Mouse (Mus musculus) cerebral cortex, adult 2 months (tissue): ENCODE data around the gene Colgalt1.

Experiments used
- whole genome bisulfite sequencing: fragments of 180-500 bp; shearing (Covaris S2); methylation state at CpG from one replicate; pipeline ENCODE4 v1.1.7; 2018; 5-methylcytosine and 5-hydroxymethylcytosine counted together

Colgalt1 gene

DNA sequence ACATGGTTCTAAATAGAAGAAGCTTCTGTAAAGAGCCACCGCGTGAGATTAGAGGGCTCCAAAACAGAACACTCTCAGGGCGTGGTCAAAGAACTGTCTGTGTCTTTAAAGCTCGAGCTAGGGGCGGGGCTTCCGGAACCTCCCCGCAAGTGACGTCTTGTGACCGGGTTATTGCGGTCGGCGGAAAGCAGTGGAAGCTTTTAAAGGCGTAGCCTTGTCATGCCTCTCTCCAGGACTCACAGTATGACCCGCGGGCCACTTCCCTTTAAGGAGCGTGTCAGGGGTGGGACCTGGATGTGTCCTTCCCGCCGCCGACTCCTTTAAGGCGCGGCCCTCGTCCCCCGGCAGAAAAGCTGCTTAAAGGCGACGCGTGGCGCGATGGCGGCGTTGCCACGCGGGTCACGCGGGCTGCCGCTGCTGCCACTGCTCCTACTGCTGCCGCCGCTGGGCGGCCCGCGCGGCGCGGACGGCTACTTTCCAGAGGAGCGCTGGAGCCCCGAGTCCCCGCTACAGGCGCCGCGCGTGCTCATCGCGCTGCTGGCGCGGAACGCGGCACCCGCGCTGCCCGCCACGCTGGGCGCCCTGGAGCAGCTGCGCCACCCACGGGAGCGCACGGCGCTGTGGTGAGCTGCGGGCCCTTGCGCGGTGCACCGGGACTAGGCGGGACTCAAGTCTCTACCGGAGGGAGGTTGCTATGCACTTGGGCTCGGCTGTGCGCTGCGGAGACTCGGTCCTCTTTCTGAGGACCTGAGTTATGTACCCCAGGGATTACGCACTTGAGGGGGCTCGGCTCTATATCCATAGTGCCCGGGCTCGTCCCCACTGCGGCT is at the start of gene Colgalt1:
Colgalt1 (plus strand) TSS at position 177 of the 830 bp plus-strand sequence.
- WGBS, result under 1% methylated on average over 82 of the region's 82 CpGs

DNA sequence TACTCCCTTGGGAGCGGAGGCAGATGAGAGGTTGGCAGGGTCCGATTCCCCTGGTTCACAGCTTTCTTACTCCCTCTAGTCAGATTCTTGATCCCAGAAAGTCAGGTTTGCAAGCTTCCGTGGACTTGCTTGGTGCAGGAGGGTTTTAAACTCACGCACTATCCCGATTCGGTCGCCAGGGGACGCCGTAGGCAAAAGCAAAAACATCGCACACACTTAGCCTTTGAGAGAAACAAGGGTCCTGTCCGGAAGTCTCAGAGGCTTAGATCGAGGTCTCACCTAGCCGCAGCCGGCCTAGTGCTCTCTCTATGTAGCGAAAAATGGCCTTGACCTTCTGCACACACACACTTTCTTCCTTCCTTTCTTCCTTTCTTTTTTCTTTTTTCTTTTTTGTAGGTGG is 49.4 kb upstream of the Colgalt1 start:
- 15% methylated on average over 15 of the region's 15 CpGs for WGBS

DNA sequence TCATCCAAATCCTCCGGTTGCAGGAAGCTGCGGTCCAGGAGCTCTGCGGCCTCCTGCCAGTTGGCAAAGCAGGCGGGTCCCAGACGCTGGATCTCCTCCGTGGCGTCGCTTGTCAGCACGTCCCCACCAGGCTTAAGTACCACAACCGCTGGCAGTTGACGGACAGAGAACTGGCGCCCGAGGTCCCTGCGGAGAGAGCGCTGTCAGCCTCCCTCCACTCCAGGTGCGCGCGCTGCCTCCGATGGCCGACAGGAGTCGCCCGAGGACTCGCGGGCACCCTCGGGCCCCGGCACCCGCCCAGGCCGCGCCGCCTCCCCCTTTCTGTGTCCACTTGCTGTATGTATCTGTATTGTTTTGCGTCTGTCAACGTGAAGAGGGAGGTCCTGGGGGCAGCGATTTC is 48.0 kb upstream of the Colgalt1 start:
- WGBS, result 1% methylated on average over 33 of the region's 33 CpGs

DNA sequence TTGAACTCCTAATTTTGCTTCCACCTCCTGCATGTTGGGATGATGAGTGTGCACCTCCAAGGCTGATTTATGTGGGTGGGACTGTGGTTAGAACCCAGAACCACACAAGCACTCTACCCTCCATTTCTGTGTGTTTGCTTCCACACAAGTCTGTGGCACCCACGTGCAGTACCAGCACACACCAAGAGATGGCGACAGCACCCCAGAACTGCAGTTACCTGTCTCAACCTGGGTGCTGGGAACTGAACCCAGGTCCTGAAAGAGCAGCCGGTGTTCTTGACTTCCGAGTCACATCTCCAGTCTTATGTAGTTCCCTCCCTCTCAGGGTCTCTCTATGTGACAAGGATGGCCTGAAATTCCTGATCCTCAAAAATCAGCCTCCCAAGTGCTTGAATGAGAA is 46.8 kb upstream of the Colgalt1 start:
- 96% methylated on average over 4 of the region's 4 CpGs for WGBS

DNA sequence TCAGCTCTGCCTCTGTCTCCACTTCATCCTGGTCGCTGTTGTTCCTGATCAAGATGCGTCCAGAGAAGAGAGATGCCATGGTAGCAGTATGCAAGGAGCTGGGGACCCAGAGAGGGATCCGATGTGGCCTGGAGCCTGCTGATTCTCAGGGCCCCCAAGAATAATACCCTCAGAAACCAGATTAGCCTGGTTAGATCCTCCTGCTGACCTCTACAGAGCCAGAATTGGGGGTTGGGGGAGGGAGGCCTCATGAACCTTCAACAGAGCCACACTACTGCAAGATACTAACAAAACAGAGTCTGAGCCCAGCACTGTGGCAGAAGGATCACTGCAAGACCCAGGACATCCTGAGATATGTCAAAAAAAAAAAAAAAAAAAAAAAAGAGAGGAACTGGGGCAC is 44.3 kb upstream of the Colgalt1 start, which contains the start of gene Nxnl1:
Nxnl1 (minus strand) TSS at position 101 of the 400 bp plus-strand sequence.
- WGBS, result 77% methylated on average over 3 of the region's 3 CpGs

DNA sequence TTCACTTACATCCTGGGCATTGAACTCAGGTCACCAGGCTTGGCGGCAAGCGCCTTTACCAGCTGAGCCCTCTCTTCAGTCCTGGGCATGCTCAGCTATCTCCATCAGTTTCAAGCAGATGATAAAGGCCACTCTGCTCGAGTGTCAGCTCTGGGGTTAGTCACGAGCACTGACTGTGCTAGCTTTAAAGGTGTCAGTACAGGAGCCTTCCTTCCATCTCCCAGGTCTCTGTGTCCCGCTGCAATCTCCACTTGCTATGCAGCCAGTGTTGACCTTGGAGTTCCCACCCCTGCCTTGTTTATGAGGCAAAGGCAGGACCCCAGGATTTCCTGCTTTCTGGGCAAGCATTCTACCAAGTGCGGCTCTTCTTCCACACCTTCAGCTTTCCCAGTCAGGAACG is 43.2 kb upstream of the Colgalt1 start:
- 87% methylated on average over 7 of the region's 7 CpGs for WGBS

DNA sequence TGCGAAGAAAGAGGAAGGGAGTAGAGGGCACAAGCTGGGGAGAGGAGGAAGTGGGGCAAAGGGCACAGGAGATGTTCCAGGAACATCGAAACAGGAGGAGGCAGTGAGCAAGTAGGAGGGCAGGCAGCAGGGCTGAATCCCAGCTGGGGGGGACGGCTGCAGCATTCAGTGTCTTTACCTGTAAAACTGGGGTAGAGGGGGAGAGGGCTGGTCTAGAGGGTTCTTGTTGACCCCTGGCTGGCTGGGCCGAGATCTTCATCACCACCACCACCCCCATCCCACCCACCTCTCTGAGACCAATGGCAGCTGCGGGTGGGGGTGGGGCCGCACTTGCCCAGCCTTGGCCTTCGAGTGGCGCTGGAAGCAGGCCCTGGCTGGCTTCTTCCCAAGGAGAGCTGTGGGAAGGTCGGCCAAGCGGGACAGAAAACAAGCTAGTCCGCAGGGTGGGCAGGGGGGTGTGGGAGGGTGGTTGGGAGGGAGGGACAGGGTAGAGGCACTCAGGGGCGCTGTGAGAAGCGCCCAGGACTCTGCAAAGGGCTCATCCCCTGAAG is 42.3 kb upstream of the Colgalt1 start, which contains the start of gene Slc27a1:
Slc27a1 (plus strand) TSS at position 496 of the 551 bp plus-strand sequence.
- 19% methylated on average over 13 of the region's 13 CpGs for WGBS

DNA sequence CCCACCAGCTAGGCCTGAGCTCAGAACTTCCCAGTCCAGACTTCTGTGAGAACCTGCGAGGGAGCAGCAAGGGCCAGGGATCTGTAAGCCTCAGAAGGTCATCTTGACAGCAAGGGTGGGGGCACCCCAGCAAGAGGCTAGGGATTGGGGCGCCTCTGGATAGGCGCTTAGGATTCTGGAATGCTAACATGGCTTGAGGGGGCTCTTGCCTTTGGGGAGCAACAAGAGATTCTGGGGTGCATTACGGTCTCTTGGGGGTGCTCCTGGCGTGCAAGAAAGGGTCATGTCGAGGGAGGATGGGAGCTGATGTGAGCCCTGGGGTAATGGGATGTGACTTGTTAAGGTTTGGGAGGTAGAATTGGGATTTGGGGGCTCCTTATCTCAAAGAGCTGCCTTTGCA is 41.9 kb upstream of the Colgalt1 start:
- WGBS, result 36% methylated on average over 6 of the region's 6 CpGs

DNA sequence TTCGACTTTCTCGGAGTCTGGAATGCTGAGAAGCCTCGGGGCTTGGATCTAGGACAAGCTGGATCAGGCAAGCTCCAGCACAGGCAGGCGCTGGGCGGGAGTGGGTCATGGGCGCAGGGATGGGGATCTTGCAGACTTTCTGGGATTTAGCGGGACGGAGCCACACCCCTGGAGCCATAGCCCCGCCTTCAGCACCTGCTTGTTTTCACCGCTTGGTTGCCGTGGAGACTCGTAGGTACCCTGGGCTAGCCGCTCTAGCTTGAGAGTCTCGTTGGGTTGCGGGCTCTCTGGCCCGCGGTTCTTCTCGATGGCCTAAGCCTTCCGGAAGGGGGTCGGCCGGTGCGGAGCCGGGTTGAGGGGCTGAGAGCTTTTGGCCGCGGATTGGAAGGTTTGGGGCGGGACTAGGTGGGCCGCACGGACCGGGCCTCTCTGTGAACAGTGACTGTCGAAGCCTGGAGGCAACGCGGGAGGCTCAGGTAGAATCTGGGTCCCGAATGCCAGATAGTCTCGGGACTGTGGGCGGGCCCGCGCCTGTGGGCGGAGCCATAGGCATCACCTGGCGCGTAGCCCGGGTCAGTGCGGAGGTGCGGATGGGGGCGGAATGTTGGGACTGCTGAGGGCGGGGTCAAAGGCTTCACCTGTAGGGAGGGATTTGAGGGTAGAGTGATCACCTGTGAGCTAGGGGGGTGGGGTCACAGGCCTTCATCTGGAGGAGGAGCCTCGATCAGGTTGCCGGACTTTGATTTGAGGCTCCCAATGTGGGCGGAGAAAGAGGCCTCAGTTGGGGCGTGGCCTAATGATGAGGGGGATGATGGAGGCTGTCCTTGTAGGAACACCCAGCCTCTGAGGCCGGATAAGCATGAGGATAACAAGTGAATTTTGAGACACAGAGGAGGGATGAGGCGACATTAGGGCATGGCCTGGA is 41.2 kb upstream of the Colgalt1 start:
- WGBS, result under 1% methylated on average over 51 of the region's 51 CpGs

DNA sequence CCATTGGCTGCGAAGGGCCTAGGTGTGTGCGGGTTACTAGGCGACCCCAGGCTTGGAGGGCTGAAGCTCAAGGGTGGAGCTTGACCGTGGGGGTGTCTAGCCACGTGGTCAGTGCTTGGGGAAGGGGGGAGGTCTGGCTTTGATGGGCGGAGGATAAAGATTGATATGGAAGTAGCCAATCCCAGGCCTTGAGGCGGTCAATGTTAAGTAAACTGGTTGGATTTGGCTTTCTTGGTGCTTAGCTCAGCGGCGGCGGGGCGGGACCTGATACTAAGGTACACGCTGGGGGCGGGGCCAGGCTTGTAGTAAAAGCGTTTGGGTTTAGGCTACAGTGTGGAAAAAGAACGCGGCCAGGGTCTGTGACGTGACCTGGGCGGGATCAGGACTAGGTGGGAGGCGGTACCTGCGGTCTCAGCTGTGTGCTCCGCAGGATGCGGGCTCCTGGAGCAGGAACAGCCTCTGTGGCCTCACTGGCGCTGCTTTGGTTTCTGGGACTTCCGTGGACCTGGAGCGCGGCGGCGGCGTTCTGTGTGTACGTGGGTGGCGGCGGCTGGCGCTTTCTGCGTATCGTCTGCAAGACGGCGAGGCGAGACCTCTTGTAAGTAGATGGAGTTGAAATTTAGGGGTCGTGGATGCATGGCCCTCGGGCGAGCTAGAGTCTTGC is 40.4 kb upstream of the Colgalt1 start:
- WGBS, result under 1% methylated on average over 41 of the region's 41 CpGs

DNA sequence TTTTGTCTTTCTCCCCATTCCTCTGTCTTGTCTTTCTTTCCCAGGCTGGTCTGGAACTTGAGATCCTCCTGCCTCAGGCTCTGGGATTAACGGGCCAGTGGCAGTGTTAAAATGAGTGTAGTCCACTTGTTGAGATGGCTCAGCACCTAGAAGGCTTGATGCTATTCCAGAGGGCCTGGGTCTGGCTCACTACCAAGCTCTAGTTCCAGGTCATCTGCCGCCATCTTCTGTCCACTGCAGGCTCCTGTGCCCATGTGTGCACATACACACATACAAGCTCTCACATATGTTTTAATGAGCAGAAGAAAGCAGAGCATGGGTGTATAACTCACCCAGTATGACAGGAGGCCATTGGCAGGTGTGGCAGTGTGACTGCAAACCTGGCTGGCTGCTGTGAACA is 38.7 kb upstream of the Colgalt1 start:
- WGBS, result 80% methylated on average over 2 of the region's 2 CpGs

DNA sequence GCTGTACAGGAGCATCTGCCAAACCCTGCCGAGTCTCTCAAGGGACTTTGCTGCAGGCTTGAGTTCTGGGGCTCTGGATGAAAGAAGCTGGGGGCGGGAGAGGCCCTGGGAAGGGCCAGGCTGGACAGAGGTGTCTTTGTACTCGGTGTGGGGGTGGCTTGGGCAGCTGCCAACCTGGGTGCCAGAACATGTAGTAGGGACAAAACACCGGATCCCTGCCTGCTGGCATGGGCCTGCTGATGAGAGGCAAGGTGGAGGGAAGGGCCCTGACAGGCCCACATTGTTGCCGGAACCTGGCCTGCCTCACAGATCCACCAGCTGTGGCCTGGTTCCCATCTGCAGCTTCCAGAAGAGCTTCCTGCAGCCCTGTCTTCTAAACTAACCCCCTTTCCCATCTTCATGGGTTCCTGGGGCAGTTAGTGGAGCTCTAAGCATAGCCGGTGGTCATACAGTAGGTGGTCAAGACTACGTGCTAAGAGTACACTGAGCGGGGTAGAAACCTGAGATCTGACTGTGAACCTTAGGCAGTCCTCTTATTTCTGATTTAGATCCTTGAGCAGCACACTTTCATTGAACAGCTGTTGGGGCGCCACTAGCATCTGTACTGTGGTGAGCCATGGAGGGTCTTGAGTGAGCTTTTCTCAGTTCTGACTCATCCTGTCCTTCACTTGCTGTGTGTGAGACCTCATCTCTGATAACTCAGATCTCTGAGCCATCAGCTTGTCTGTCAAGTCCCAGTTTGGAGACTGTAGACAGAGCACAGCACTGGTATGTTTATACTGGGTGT is 37.8 kb upstream of the Colgalt1 start:
- WGBS, result 37% methylated on average over 9 of the region's 9 CpGs

DNA sequence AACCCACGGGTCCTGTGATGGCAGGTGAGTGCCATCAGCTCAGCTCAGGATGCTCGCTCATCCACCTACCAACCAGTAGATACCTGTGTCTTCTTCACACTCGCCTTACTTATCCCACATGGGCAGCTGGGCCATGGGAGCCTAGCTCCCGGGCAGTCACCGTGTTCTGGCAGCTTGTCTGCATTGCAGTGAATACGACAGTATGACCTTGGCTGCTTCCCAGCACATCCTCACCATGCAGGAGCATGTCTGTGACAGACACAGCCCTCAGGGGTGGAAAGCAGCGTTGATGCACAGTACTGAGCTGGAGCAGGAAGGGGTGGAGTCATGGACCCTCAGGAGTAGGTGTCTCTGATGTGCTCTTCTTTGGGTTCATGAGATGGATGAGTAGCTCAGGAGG is 36.4 kb upstream of the Colgalt1 start:
- WGBS, result 73% methylated on average over 7 of the region's 7 CpGs

DNA sequence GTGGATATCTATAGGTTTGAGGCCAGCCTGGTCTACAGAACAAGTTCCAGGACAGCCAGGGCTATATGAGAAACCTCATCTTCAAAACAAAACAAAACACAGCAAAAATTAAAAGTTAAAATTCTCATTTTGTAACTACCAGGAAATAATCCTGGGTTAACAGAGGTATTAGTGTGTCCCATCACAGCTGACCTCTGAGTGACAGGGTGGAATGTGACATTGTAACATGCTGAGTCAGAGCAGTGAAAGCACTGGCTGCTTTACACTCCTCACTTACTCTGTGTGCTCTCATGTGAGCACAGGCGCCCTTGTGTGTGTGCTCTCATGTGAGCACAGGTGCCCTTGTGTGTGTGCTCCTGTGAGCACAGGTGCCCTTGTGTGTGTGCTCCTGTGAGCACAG is 35.8 kb upstream of the Colgalt1 start:
- WGBS, result 86% methylated on average over 1 of the region's 1 CpGs

DNA sequence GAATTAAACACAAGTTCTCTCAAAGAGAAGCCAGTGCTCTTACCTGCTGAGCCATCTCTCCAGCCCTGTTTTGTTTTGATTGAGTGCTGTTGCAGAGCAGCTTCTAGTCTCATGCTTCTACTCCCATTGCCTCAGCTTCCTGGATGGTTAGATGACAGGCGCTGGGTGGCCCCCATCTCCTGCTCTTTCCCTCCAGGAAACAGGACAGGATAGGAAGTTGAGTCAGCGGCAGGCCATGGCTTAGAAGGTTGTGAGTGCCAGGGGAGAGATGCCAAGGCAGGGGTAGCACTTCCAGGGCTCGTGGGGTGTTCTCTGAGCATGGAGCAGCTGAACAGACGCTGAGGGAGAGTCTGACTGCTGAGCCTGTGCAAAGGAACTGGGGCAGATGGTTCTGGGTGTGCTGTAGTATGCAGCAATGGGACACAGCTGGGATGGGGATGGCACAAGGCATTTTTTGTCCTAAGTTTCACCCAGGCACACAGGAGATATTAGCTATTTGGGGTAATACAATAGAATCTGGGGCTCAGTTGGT is 32.9 kb upstream of the Colgalt1 start:
- 60% methylated on average over 4 of the region's 4 CpGs for WGBS

DNA sequence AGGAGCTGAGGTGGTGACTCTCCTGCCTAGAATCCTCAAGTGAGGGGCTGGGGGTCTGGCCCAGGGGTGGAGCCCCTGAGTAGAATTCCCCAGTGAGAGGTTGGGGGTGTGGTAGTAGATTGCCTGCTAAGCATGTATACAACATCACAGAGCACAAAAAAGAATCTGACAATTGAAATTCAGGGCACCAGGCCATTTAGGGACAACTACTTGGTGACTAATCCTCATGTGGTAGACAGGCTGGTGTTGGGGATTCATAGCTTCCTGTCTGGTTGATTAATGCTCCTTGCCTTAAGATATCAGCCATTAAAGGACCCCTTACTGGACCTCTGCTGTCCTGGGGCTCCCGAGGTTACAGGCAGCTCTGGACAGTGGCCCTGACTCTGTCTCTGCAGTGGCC is 31.8 kb upstream of the Colgalt1 start:
- WGBS, result 68% methylated on average over 1 of the region's 1 CpGs

DNA sequence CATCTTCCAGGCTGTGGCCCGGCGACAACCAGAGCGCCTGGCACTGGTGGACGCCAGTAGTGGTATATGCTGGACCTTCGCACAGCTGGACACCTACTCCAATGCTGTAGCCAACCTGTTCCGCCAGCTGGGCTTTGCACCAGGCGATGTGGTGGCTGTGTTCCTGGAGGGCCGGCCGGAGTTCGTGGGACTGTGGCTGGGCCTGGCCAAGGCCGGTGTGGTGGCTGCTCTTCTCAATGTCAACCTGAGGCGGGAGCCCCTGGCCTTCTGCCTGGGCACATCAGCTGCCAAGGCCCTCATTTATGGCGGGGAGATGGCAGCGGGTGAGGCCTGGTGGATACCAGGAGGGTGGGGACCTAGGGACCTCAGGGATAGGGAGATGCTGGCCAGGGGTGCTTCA is 31.3 kb upstream of the Colgalt1 start:
- 77% methylated on average over 14 of the region's 14 CpGs for WGBS

DNA sequence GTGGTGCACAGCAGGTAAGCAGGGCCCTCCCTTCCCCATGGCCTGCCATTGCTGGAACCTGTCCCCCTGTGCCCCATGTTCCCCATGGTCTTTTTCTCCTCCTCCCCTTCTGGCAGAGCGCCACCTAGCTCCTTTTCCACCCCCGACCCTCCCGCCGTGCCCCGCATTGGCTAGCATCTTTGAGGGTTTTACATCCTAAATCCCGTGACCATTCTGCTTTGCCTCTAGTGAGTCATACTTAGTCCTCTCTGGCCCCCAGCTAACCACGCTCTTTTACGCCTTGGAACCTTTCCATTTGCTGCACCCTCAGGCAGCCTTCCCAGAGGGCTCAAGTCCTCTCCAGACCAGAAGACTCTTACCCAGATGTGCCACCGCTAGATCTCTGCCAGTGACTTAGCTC is 30.6 kb upstream of the Colgalt1 start:
- 52% methylated on average over 8 of the region's 9 CpGs for WGBS

DNA sequence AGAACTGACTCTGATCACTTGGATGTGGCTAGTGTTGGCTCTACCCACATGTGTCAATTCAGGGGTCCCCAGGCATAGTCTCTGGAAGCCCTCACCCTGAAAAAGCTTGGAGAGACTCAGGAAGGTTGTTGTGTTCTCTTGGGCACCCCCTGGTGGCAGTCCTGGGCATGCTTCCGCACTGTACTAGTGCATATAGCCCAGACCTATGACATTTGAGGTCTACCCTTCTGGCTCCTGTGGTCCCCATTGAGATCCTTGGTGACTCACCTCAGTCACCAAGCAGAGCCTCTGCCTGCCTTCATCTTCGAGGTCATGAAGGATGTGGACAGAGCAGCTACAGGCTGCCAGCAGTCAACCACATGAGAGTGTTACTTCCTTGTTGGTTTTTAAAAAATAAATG is 23.9 kb upstream of the Colgalt1 start:
- 68% methylated on average over 2 of the region's 2 CpGs for WGBS

DNA sequence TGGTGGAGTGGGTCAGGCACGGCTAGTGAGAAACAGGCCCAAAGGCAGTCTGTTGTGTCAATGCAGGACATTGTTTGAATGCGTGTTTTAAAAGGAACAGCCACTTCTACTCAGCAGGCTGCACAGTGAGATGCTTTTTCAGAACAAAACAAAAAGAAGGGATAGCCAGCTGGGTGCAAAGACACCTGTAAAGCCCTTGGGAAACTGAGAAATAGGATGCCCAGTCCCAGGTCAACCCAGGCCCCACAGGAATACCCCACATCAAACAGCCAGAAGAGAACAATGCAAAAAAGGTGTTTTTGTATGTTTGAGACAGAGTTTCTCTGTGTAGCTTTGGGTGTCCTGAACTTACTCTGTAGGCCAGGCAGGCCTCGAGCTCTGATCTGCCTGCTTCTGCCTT is 22.0 kb upstream of the Colgalt1 start:
- 57% methylated on average over 3 of the region's 3 CpGs for WGBS

DNA sequence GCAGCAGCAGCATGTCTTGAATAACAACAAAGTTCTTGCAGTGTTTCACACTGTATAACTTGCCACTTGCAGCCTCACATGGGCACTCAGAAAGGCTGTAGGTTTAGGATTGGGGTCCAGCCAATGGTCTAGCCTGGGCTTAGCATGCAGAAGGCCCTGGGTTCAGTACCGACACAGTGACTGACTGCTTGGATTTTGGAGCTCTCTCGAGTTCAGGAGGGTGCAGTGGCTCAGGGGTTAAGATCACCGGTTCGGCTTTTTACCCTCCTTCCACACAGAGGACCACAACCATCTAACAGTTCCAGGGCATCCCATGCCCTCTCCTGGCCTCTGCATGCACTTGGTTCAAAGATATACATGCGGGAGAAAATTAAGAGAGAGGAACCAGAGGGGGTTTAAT is 19.8 kb upstream of the Colgalt1 start:
- WGBS, result 11% methylated on average over 5 of the region's 5 CpGs
